Mouse (Mus musculus) activated CD4-positive, CD25-positive, alpha-beta regulatory T cell, adult 4 months (primary cell): Measurements from ENCODE around the gene Nifk. TPM values are rescaled to one million over a fixed set of nuclear protein-coding genes. Genes with fewer than 3 reads are reported as not detected.
A peak's percentile ranks its signal among the peaks of the same experiment; 100 is the strongest.

Experiments used
- ATAC-seq: one replicate; pipeline ENCODE4 v1.8.0; 2017
- polyA plus RNA-seq, 2 experiments: library from polyadenylated mRNA; unstranded; fragments of 100-300 nt; shearing (Covaris generic); gene quantifications; one replicate each; pipeline ENCODE4 v1.2.1; 2017

Nifk gene
- polyA plus RNA-seq = 10 to 100 TPM; 50.2 to 58.8 TPM

- peak; percentile 98 for ATAC-seq
Observed at GRCm38 (mm10) chr1:118321661-118322201, at the start of gene Nifk. Gene Nifk (plus strand): TSS chr1:118321839.

- ATAC-seq = no peak
Observed at GRCm38 (mm10) chr1:118275139-118275538, 46.5 kb upstream of the Nifk start.

- no peak for ATAC-seq
Observed at GRCm38 (mm10) chr1:118292291-118292690, 29.3 kb upstream of the Nifk start.

- no peak for ATAC-seq
Observed at GRCm38 (mm10) chr1:118294192-118294591, 27.4 kb upstream of the Nifk start.

GRCm38 (mm10) chr1:118294826-118295225, 26.8 kb upstream of the Nifk start:
- ATAC-seq = no peak

GRCm38 (mm10) chr1:118296673-118297072, 25.0 kb upstream of the Nifk start:
- ATAC-seq = no peak

GRCm38 (mm10) chr1:118297719-118298118, 23.9 kb upstream of the Nifk start:
- ATAC-seq = no peak

GRCm38 (mm10) chr1:118310780-118311621, 10.6 kb upstream of the Nifk start:
- ATAC-seq = peak; percentile 88

- no peak for ATAC-seq
Observed at GRCm38 (mm10) chr1:118311622-118312326, 9.9 kb upstream of the Nifk start, which contains the start of gene Tsn. Gene Tsn (minus strand): TSS chr1:118311739.

GRCm38 (mm10) chr1:118320696-118321095, 943 bp upstream of the Nifk start:
- no peak for ATAC-seq

GRCm38 (mm10) chr1:118334749-118335713, 13.4 kb downstream of the Nifk start:
- no peak for ATAC-seq

GRCm38 (mm10) chr1:118335847-118336246, 14.2 kb downstream of the Nifk start:
- ATAC-seq = peak; percentile 43

GRCm38 (mm10) chr1:118337921-118338320, 16.3 kb downstream of the Nifk start:
- ATAC-seq = no peak

- no peak for ATAC-seq
Observed at GRCm38 (mm10) chr1:118343649-118344435, 22.2 kb downstream of the Nifk start.

GRCm38 (mm10) chr1:118349922-118350321, 28.3 kb downstream of the Nifk start:
- no peak for ATAC-seq

- no peak for ATAC-seq
Observed at GRCm38 (mm10) chr1:118359071-118359761, 37.6 kb downstream of the Nifk start.

GRCm38 (mm10) chr1:118367970-118368369, 46.3 kb downstream of the Nifk start:
- ATAC-seq = no peak

GRCm38 (mm10) chr1:118368721-118369461, 47.3 kb downstream of the Nifk start:
- ATAC-seq = no peak

- ATAC-seq = no peak
Observed at GRCm38 (mm10) chr1:118377784-118378183, 56.1 kb downstream of the Nifk start.
